Mouse (Mus musculus) cortical plate, adult 2 months (tissue): ENCODE results near the gene Rassf5. TPM values are rescaled to one million over a fixed set of nuclear protein-coding genes. Genes with fewer than 3 reads are reported as not detected.
A peak's percentile ranks its signal among the peaks of the same experiment; 100 is the strongest.
"Not testable (repeated sequence)": the region's sequence is repeated elsewhere in the genome, so short reads cannot be mapped to it uniquely, and the experiment has no call there.

Source experiments
- H3K27ac ChIP-seq: fragments of 200-500 bp; 2 replicates; pipeline ENCODE4 v1.5.1; 2012; ENCODE audit warnings: low read length, control low read depth, inconsistent platforms; ENCODE audit not compliant: insufficient read depth
- H3K4me1 ChIP-seq: fragments of 200-500 bp; 2 replicates; pipeline ENCODE4 v1.6.1; 2011; ENCODE audit warnings: low read length; ENCODE audit not compliant: control insufficient read depth, insufficient read depth
- H3K4me3 ChIP-seq: fragments of 200-500 bp; 2 replicates; pipeline ENCODE4 v1.5.1; 2011; ENCODE audit warnings: mild to moderate bottlenecking, low read length, control low read depth; ENCODE audit not compliant: insufficient read depth
- CTCF ChIP-seq: fragments of 200-500 bp; IDR thresholded peaks from 2 replicates; pipeline ENCODE4 v1.5.1; 2011; ENCODE audit warnings: mild to moderate bottlenecking, control low read depth, low read length; ENCODE audit not compliant: insufficient read depth; ENCODE audit errors: extremely low read depth
- POLR2A ChIP-seq: fragments of 200-500 bp; IDR thresholded peaks from 2 replicates; pipeline ENCODE4 v1.6.1; 2011; ENCODE audit warnings: mild to moderate bottlenecking, low read length, control low read depth; ENCODE audit not compliant: insufficient read depth; ENCODE audit errors: extremely low read depth
- polyA plus RNA-seq: library from polyadenylated mRNA; depleted of rRNA; stranded (reverse); fragments of >200 nt; gene quantifications from 2 replicates; pipeline ENCODE4 v1.2.3, GENCODE M21; 2012

Rassf5 gene
- polyA plus RNA-seq, 1 experiment, result 14.7 TPM

DNA sequence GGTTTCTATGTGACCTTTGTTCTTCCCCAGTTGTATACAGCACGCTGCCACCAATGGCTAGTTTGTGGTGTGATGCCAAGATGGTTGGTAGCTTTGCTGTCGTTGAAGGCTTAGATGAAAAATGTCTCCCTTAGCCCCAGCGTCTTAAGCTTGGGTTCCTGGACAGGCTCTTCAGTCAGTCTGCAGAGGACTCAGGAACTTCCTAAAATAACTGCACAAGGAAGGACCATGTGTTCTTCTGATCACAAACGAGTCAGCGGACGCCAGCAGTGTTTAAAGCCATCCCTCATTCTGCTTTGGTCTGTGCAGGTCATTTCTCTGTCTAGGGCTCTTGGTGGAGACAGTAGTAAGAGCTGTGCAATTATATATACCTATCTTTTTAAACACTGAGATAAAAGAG lies 71.2 kb downstream of the Rassf5 start:
- H3K4me1 ChIP-seq, result peaks cover 4% of the 10 kb centered on the region; the same call in 1 of the 2 replicates
- H3K4me3 ChIP-seq, result no peak overlapping the region
- TF ChIP-seq POLR2A, result no peak
- TF ChIP-seq CTCF, result no peak
- H3K27ac ChIP-seq, result no peak overlapping the region

DNA sequence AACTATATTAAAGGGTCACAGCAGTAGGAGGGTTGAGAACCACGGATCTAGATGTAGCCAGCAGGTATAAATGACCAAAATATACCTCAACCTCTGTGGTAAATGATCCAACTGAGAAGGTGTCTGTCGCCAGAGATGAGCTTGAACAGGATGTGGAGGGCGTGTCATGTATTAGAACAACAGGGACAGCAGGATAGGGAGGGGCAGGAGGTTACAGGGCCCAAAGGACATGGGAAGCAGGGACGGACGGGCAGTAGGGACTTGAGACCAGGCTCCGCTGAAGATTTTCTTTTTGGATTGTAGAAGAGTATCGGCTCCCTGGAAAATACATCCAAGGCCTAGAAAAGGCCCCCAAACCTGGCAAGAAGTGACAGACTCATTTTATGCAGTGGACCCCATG lies 72.1 kb downstream of the Rassf5 start:
- H3K4me1 ChIP-seq, result peaks cover 4% of the 10 kb centered on the region; the same call in 1 of the 2 replicates
- H3K27ac ChIP-seq, result no peak overlapping the region
- H3K4me3 ChIP-seq, result no peak overlapping the region
- no peak for TF ChIP-seq CTCF

DNA sequence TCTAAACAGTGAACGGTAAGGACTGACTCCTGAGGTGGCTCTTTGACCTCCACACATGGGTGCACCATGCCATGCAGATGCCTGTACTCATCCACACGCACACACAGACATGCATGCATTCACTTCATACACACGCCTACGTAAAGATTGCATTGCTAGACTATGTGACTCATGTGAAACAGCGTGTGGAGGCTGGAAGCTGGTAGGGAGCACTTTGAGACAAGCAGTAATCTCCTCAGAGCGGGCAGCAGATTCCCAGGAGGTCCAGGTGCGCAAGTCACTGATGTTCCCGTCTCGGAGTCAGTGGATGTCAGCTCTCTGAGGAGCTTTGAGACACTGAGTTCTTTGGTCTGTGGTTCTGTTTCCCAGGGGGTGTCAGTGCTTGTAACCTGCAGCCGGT lies 77.4 kb downstream of the Rassf5 start:
- H3K27ac ChIP-seq, result 0 out of 2 replicates have a peak overlapping the region, but pooled peaks have one; percentile 57
- H3K4me3 ChIP-seq, result no peak overlapping the region
- peaks cover 3% of the 10 kb centered on the region for H3K4me1 ChIP-seq
- no peak for TF ChIP-seq POLR2A
- TF ChIP-seq CTCF, result no peak

DNA sequence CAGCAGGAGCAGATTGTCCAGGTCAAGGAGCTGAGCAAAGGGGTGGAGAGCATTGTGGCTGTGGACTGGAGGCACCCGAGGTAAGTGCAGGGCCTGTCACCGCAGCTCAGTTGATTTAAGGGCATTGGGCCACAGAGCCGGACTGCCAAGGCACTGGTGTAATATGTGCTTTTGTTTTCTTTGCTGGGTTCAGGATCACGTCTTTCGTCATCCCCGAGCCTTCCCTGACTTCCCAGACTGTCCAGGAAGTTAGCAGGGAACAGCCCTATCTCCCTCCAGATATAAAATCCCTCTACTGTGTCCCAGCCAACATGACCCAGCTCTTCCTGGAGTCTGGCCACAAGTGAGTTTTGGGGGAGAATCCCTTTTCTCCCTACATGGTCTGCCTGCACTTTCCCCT lies 80.6 kb downstream of the Rassf5 start:
- Histone ChIP-seq H3K27ac (no peak overlapping the region), H3K4me1 (peaks cover 3% of the 10 kb centered on the region), H3K4me3 (no peak overlapping the region)
- TF ChIP-seq POLR2A (no peak), CTCF (no peak)

DNA sequence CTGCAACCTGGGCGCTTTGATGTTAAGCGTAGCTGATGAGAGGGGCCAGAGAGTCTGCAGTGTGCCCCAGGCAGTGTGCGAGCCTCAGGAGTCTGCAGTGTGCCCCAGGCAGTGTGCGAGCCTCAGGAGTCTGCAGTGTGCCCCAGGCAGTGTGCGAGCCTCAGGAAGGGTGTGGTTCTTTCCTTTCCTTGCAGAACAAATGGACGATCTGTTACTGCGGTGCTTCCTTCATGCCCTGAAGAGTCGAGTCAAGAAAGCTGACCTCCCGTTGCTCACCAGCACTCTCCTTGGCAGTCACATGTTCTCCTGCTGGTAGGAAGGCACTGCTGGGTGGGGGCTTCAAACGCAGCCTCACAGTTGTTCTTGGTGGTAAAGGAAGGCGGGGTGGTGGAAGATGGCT lies 84.0 kb downstream of the Rassf5 start:
- TF ChIP-seq CTCF, result no peak
- H3K4me3 ChIP-seq, result no peak overlapping the region
- no peak overlapping the region for H3K27ac ChIP-seq
- H3K4me1 ChIP-seq, result no peaks in the 10 kb centered on the region

DNA sequence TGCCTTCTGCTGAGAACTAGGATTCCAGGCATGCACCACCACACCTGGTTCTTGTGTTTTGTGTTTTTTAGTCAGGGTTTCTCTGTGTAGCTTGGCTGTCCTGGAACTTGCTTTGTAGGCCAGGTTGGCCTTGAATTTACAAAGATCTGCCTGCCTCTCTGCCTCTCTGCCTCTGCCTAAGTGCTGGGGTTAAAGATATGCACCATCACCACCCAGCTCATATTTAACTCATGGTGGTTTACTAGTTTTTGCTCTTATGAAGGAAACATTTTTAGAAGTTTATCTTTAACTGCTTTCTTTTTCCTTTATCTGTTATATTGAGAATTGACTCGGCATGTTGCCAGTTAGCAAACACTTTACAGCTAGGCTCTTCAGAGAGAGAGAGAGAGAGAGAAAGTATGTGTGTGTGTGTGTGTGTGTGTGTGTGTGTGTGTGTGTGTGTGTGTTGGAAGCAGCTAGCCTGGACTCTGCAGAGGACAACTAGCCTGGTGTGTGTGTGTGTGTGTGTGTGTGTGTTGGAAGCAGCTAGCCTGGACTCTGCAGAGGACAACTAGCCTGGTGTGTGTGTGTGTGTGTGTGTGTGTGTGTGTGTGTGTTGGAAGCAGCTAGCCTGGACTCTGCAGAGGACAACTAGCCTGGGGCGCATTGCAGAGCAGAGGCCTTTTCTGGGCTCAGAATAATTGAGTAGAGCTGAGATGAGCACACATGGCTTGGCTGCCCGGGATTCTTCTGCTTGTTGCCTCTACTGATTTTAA lies 85.3 kb downstream of the Rassf5 start:
- H3K27ac ChIP-seq, H3K4me1 ChIP-seq, H3K4me3 ChIP-seq: not testable (repeated sequence)

DNA sequence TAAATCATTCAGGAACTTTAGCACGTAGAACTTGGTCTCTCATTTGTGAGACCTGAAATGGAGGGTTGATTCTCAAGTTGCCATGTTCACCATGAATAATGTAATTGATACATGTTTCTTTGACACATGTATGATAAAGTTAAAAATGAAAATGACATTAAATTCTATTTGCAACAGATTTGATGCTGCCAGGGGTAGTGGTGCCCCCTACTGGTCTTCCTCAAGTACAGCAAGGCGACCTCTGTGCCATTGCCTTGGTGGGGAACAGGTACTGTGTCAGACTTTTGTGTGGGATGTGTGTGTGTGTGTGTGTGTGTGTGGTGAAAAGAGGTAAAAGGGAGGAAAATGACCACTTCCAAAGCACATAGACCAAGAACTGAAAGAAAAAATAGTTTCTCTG lies 89.6 kb downstream of the Rassf5 start:
- Histone ChIP-seq H3K4me1 (no peaks in the 10 kb centered on the region), H3K4me3 (no peak overlapping the region), H3K27ac (no peak overlapping the region)
- TF ChIP-seq CTCF, result peak; percentile 87
- no peak for TF ChIP-seq POLR2A

DNA sequence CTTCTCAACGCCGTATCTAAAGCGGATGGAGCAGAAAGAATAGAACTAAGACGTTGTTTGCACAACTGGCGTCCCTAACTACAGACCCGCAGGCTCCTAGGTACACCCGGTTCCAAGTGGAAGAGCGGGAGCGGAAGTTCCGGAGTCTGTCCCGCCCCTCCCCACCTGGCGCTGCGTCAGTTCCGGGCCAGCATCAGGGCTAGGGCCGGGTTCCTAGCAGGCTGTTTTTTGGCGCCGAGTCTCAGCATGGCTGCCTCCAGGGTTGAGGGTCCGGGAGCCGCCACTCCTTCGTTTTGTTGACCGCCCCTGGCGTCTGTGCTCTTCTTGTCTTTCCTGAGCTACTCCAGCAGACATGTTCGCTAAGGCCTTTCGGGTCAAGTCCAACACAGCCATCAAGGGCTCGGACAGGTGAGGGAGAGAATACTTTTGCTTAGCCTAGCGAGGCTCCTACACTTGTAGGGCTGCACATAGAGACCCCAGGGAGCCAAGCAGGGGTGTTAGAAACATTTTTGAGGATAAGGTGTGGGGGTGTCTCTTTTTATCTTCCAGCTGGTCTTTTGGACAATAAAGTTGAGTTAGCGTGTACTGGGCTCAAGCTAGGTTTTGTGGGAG lies 91.9 kb downstream of the Rassf5 start, which contains the start of gene Eif2d:
TSS of gene Eif2d (plus strand) at position 164 of the 612 bp plus-strand sequence.
- Histone ChIP-seq H3K4me3 (peak within 1 kb of the TSS; percentile 95), H3K4me1 (no peaks in the 10 kb centered on the region), H3K27ac (no peak within 1 kb of the TSS)
- TF ChIP-seq POLR2A, result peak; percentile 69
- TF ChIP-seq CTCF, result no peak

DNA sequence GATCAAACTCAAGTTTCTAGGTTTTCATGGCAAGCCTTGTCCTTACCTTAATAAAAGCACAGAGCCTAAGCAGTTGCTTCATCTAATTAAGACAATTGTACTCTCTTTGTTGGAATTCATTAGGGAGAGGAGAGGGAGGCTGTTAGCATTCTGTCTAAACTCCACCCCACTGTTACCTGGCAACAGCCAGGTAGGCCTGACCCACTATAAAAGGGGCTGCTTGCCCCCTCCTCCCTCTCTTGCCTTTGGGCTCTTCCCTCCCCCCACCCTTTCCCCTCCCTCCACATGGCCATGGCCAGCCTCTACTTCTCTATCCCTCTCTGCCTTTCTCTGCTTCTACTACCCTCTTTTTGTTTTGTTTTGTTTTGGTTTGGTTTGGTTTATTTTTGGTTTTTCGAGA lies 95.6 kb downstream of the Rassf5 start:
- Histone ChIP-seq H3K27ac (no peak overlapping the region), H3K4me3 (no peak overlapping the region), H3K4me1 (no peaks in the 10 kb centered on the region)
- no peak for TF ChIP-seq CTCF
- no peak for TF ChIP-seq POLR2A

DNA sequence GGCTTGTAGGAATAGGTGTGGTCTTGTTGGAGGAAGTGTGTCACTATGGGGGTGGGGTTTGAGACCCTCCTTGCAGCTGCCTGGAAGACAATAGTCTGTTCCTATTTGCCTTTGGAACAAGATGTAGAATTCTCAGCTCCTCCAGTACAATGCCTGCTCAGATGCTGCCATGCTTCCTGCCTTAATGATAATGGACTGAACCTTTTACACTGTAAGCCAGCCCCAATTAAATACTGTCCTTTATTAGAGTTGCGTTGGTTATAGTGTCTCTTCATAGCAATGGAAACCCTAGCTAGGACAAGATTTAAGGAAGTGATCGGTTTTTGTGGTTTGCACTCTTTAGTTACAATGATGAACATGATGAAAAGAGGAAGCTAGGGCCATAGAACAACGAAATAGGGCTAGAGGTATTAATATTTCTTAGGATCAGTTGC lies 98.9 kb downstream of the Rassf5 start:
- Histone ChIP-seq H3K4me3 (no peak overlapping the region), H3K27ac (no peak overlapping the region), H3K4me1 (no peaks in the 10 kb centered on the region)
- TF ChIP-seq POLR2A (no peak), CTCF (no peak)

DNA sequence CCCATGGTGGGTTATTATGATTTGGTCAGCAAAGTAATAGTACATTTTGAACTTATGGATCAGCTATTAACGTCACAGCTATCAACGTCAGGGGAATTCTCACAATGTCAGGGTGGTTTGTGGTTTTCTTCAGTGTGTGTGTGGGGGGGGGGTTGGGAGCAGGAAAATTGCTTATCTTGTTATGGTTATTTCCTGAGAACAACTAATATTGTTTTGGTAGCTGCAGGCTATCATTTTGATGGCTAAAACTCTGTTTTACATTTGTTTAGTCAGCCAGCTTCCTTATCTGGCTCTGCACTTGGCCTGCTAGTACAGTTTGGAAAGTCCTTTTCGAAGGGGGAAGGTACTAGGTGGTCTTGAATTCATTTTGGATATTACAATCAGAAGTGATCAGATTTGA lies 99.8 kb downstream of the Rassf5 start:
- not testable (repeated sequence) for H3K4me1 ChIP-seq, H3K27ac ChIP-seq, H3K4me3 ChIP-seq
